Mouse (Mus musculus): ENCODE results near the gene Ccdc183.

- TF ChIP-seq CTCF (IDR thresholded peaks at IDR 0.05) (no peak), EP300 (IDR thresholded peaks at IDR 0.05; ENCODE audit: insufficient read depth, low read depth, low read length) (no peak), POLR2A (IDR thresholded peaks at IDR 0.05; ENCODE audit: insufficient read depth, low read depth, low read length) (no peak)
These were observed 40.2 kb upstream of the Ccdc183 start, which contains the start of gene Lcn5 for GRCm38 (mm10) chr2:25657652-25658051.

Measured in heart, adult 2 months (tissue).